Mouse (Mus musculus) neural tube, embryonic 11.5 days (tissue): ENCODE data around the gene Gm12216. TPM values are rescaled to one million over a fixed set of nuclear protein-coding genes. Genes with fewer than 3 reads are reported as not detected.
A peak's percentile ranks its signal among the peaks of the same experiment; 100 is the strongest.
"Not testable (repeated sequence)": the region's sequence is repeated elsewhere in the genome, so short reads cannot be mapped to it uniquely, and the experiment has no call there.

ENCODE experiments used
- ATAC-seq: fragments of 200-750 bp; cut with Nextera tagmentation; 2 replicates; pipeline ENCODE4 v1.8.0; 2017; ENCODE audit warnings: moderate number of reproducible peaks, mild to moderate bottlenecking, moderate TSS enrichment, moderate library complexity; ENCODE audit not compliant: insufficient read depth, low FRiP score, low TSS enrichment
- DNase-seq: peaks from one replicate; pipeline ENCODE4 v3.0.0-alpha.2; 2015; ENCODE audit warnings: low spot score
- H3K27ac ChIP-seq: fragments of 300-500 bp; sonication (generic); 2 replicates; pipeline ENCODE4 v1.5.1; 2014; ENCODE audit warnings: low read depth, mild to moderate bottlenecking, low read length
- H3K27me3 ChIP-seq: fragments of 300-500 bp; sonication (generic); 2 replicates; pipeline ENCODE4 v1.6.1; 2014; ENCODE audit warnings: mild to moderate bottlenecking, low read length, mixed read lengths; ENCODE audit not compliant: control insufficient read depth, insufficient read depth
- H3K36me3 ChIP-seq: fragments of 300-500 bp; sonication (generic); 2 replicates; pipeline ENCODE4 v1.6.1; 2014; ENCODE audit warnings: mild to moderate bottlenecking, low read length, moderate library complexity, mixed read lengths; ENCODE audit not compliant: control insufficient read depth, insufficient read depth
- H3K4me1 ChIP-seq: fragments of 300-500 bp; sonication (generic); 2 replicates; pipeline ENCODE4 v1.6.1; 2014; ENCODE audit warnings: low read length, mixed read lengths; ENCODE audit not compliant: control insufficient read depth, insufficient read depth
- H3K4me2 ChIP-seq: fragments of 300-500 bp; sonication (generic); 2 replicates; pipeline ENCODE4 v1.6.1; 2014; ENCODE audit warnings: low read depth, mild to moderate bottlenecking, moderate library complexity
- H3K4me3 ChIP-seq: fragments of 300-500 bp; sonication (generic); 2 replicates; pipeline ENCODE4 v1.5.1; 2014; ENCODE audit warnings: low read depth, low read length
- H3K9ac ChIP-seq: fragments of 300-500 bp; sonication (generic); 2 replicates; pipeline ENCODE4 v1.6.1; 2014; ENCODE audit warnings: mild to moderate bottlenecking, low read length
- H3K9me3 ChIP-seq: fragments of 300-500 bp; sonication (generic); 2 replicates; pipeline ENCODE4 v1.6.1; 2016; ENCODE audit warnings: low read length; ENCODE audit not compliant: control insufficient read depth
- WGBS: fragments of 180-500 bp; shearing (Covaris S2); extraction: QIAGEN DNeasy Blood & Tissue Kit; methylation state at CpG from one replicate; pipeline ENCODE4 v1.1.7; 2014; 5-methylcytosine and 5-hydroxymethylcytosine counted together
- polyA plus RNA-seq: library from polyadenylated mRNA; unstranded; fragments of >200 nt; fragmentation: Nextera tagmentation; extraction: Ambion mirVana; gene quantifications from 2 replicates; pipeline ENCODE4 v1.2.1, GENCODE M21; 2014

The Gm12216 gene
- not detected in 2 replicates for polyA plus RNA-seq

GRCm38 (mm10) chr11:53858761-53859580 lies at the start of gene Gm12216:
Gene Gm12216 (minus strand): TSS chr11:53859256.
- H3K9me3 ChIP-seq, H3K36me3 ChIP-seq, H3K4me1 ChIP-seq, H3K27ac ChIP-seq, H3K27me3 ChIP-seq: not testable (repeated sequence)
- Histone ChIP-seq H3K4me2 (peak within 1 kb of the TSS; percentile 49), H3K4me3 (peak within 1 kb of the TSS; percentile 34), H3K9ac (peak within 1 kb of the TSS; percentile 44)
- WGBS = 16% methylated on average over 38 of the region's 50 CpGs
- ATAC-seq = peak; percentile 27; the same call in 1 of the 2 replicates
- DNase-seq = peak; percentile 50

- ATAC-seq = no peak
- WGBS = 94% methylated on average over 8 of the region's 8 CpGs
- Histone ChIP-seq H3K9me3 (no peaks in the 10 kb centered on the region), H3K27me3 (no peaks in the 10 kb centered on the region), H3K27ac (no peak overlapping the region), H3K4me3 (no peak overlapping the region), H3K36me3 (no peaks in the 10 kb centered on the region), H3K9ac (no peak overlapping the region), H3K4me2 (no peak overlapping the region), H3K4me1 (no peaks in the 10 kb centered on the region)
- no peak for DNase-seq
Observed at GRCm38 (mm10) chr11:53908686-53909085, 49.6 kb upstream of the Gm12216 start.

- no peaks in the 10 kb centered on the region for H3K9me3 ChIP-seq
- H3K9ac ChIP-seq = no peak overlapping the region
- no peak overlapping the region for H3K27ac ChIP-seq
- H3K4me3 ChIP-seq = no peak overlapping the region
- no peaks in the 10 kb centered on the region for H3K27me3 ChIP-seq
- H3K4me2 ChIP-seq = no peak overlapping the region
- ATAC-seq (no peak), DNase-seq (no peak)
- no peaks in the 10 kb centered on the region for H3K4me1 ChIP-seq
- H3K36me3 ChIP-seq = no peaks in the 10 kb centered on the region
- 82% methylated on average over 9 of the region's 9 CpGs for WGBS
Observed at GRCm38 (mm10) chr11:53904534-53904925, 45.5 kb upstream of the Gm12216 start.

GRCm38 (mm10) chr11:53903781-53904533 lies 44.9 kb upstream of the Gm12216 start:
- Histone ChIP-seq H3K4me3 (no peak overlapping the region), H3K4me1 (no peaks in the 10 kb centered on the region), H3K36me3 (no peaks in the 10 kb centered on the region), H3K4me2 (no peak overlapping the region), H3K27me3 (no peaks in the 10 kb centered on the region), H3K9me3 (no peaks in the 10 kb centered on the region), H3K27ac (no peak overlapping the region), H3K9ac (no peak overlapping the region)
- no peak for DNase-seq
- no peak for ATAC-seq
- WGBS = 57% methylated on average over 16 of the region's 16 CpGs

- Histone ChIP-seq H3K36me3 (no peaks in the 10 kb centered on the region), H3K27ac (no peak overlapping the region), H3K9me3 (no peaks in the 10 kb centered on the region), H3K4me1 (no peaks in the 10 kb centered on the region), H3K4me2 (no peak overlapping the region), H3K27me3 (no peaks in the 10 kb centered on the region), H3K4me3 (no peak overlapping the region), H3K9ac (no peak overlapping the region)
- ATAC-seq (no peak), DNase-seq (no peak)
- WGBS = 95% methylated on average over 14 of the region's 14 CpGs
Observed at GRCm38 (mm10) chr11:53902741-53903140, 43.7 kb upstream of the Gm12216 start.

GRCm38 (mm10) chr11:53900991-53901390 lies 41.9 kb upstream of the Gm12216 start:
- Histone ChIP-seq H3K9me3 (no peaks in the 10 kb centered on the region), H3K9ac (no peak overlapping the region), H3K27me3 (no peaks in the 10 kb centered on the region), H3K36me3 (no peaks in the 10 kb centered on the region), H3K4me1 (no peaks in the 10 kb centered on the region), H3K27ac (no peak overlapping the region), H3K4me3 (no peak overlapping the region), H3K4me2 (no peak overlapping the region)
- ATAC-seq = no peak
- 64% methylated on average over 1 of the region's 1 CpGs for WGBS
- no peak for DNase-seq

GRCm38 (mm10) chr11:53899981-53900380 lies 40.9 kb upstream of the Gm12216 start:
- Histone ChIP-seq H3K27ac (no peak overlapping the region), H3K4me1 (no peaks in the 10 kb centered on the region), H3K36me3 (no peaks in the 10 kb centered on the region), H3K4me2 (no peak overlapping the region), H3K4me3 (no peak overlapping the region), H3K9me3 (no peaks in the 10 kb centered on the region), H3K9ac (no peak overlapping the region), H3K27me3 (no peaks in the 10 kb centered on the region)
- DNase-seq = no peak
- WGBS = 82% methylated on average over 6 of the region's 6 CpGs
- ATAC-seq = no peak

GRCm38 (mm10) chr11:53899004-53899403 lies 39.9 kb upstream of the Gm12216 start:
- Histone ChIP-seq H3K27ac (no peak overlapping the region), H3K36me3 (no peaks in the 10 kb centered on the region), H3K9me3 (no peaks in the 10 kb centered on the region), H3K4me2 (no peak overlapping the region), H3K27me3 (no peaks in the 10 kb centered on the region), H3K4me1 (no peaks in the 10 kb centered on the region), H3K4me3 (no peak overlapping the region), H3K9ac (no peak overlapping the region)
- WGBS = 69% methylated on average over 3 of the region's 3 CpGs
- no peak for DNase-seq
- no peak for ATAC-seq
